Mouse (Mus musculus) thymus, adult 2 months (tissue): Measurements from ENCODE around the gene Fam227b.

Source experiments
- CTCF ChIP-seq: fragments of 200-500 bp; IDR thresholded peaks from 2 replicates; pipeline ENCODE4 v1.5.1; 2012; ENCODE audit warnings: mild to moderate bottlenecking, control low read depth, low read length, moderate library complexity, borderline replicate concordance; ENCODE audit not compliant: control insufficient read depth, poor library complexity, insufficient read depth; ENCODE audit errors: extremely low read depth
- POLR2A ChIP-seq: fragments of 200-500 bp; IDR thresholded peaks from 2 replicates; pipeline ENCODE4 v1.6.1; 2012; ENCODE audit warnings: mild to moderate bottlenecking, low read length, control low read depth, moderate library complexity; ENCODE audit not compliant: control insufficient read depth, poor library complexity, insufficient read depth; ENCODE audit errors: extremely low read depth

- TF ChIP-seq CTCF, result no peak
- TF ChIP-seq POLR2A, result no peak
Observed at GRCm38 (mm10) chr2:126014989-126015710, 136.7 kb downstream of the Fam227b start.
